Mouse (Mus musculus): ENCODE measurements around the gene Wnt5b. TPM values are rescaled to one million over a fixed set of nuclear protein-coding genes. Genes with fewer than 3 reads are reported as not detected.

Gene Wnt5b
- total and polyA plus RNA-seq, 2 experiments from 2014 or later: 3.6 to 4.7 TPM

DNA sequence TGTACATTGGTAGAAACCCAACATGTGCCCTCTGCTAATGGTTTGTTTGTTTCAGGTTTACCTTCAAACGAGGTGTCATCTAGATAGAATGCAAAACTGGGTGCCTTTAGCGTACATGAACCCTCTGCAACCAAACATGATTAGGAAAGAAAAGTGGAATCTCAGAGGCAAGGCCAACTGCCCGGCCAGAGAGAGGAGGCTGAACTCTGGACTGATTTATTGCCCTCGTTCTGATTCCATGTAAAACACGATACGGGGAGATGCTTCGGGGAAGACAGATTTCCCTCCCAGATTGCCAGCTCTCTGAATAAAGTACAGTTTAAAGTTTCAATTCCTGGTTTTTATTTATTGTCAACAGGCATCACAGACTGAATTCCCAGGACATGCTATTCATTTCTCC is 138.8 kb downstream of the Wnt5b start:
- Histone ChIP-seq H3K4me2 (ENCODE audit: low read depth, low read length) (no peak overlapping the region), H3K9me3 (ENCODE audit: low read length) (no peaks in the 10 kb centered on the region), H3K27me3 (ENCODE audit: insufficient read depth, low read length) (no peaks in the 10 kb centered on the region), H3K9ac (replicated peaks; ENCODE audit: low read length) (no peak overlapping the region), H3K27ac (no peak overlapping the region), H3K4me1 (ENCODE audit: insufficient read depth, low read length) (no peaks in the 10 kb centered on the region), H3K36me3 (ENCODE audit: insufficient read depth, low read length) (no peaks in the 10 kb centered on the region), H3K4me3 (ENCODE audit: low read length) (no peak overlapping the region)
- DNase-seq (ENCODE audit: low spot score) (no peak), ATAC-seq (no peak)
- 83% methylated on average over 7 of the region's 7 CpGs for whole genome bisulfite sequencing
- no peak for TF ChIP-seq CTCF (IDR thresholded peaks at IDR 0.05; ENCODE audit: low read depth)

DNA sequence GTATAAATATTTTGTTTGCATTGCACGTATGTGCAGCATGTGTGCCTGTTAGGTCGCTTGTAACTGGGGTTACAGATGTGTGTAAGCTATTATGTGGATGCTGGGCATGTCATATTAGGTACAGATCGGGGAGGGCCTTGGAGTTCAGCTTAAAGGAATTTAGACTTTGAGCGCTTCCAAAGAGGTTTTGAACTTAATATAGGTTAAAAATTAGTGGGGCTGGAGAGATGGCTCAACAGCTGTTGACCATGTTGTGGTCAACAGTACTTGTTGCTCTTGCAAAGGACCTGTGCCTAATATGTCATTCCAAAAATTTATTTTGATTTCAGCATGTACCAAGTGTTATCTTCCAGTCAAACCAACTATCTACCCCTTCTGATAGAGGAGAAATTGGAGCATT is 139.3 kb downstream of the Wnt5b start:
- DNase-seq (ENCODE audit: low spot score) (no peak), ATAC-seq (no peak)
- Histone ChIP-seq H3K27ac (no peak overlapping the region), H3K36me3 (ENCODE audit: insufficient read depth, low read length) (no peaks in the 10 kb centered on the region), H3K9me3 (ENCODE audit: low read length) (no peaks in the 10 kb centered on the region), H3K9ac (replicated peaks; ENCODE audit: low read length) (no peak overlapping the region), H3K27me3 (ENCODE audit: insufficient read depth, low read length) (no peaks in the 10 kb centered on the region), H3K4me3 (ENCODE audit: low read length) (no peak overlapping the region), H3K4me1 (ENCODE audit: insufficient read depth, low read length) (no peaks in the 10 kb centered on the region), H3K4me2 (ENCODE audit: low read depth, low read length) (no peak overlapping the region)
- no peak for TF ChIP-seq CTCF (IDR thresholded peaks at IDR 0.05; ENCODE audit: low read depth)
- WGBS: 92% methylated on average over 4 of the region's 4 CpGs

DNA sequence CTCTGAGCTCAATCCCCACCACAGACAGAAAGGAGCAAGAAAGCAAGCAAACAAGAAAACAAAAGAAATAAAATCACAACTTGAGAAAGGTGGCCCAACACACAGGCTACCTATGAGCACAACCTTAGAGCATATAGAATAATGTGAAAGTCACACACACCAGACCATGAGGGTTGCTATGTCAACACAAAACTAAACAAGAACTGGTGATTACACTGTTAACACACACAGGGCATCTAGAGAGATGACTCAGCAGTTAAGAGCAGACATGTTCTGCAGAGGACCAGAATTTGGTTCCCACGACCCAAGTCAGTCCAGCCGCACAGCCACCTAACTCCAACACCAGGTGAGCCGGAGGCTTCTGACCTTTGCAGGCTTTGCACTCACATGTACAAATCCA is 141.2 kb downstream of the Wnt5b start:
- DNase-seq (ENCODE audit: low spot score) (no peak), ATAC-seq (no peak)
- H3K4me3 ChIP-seq (ENCODE audit: low read length): no peak overlapping the region
- no peaks in the 10 kb centered on the region for H3K27me3 ChIP-seq (ENCODE audit: insufficient read depth, low read length)
- no peaks in the 10 kb centered on the region for H3K4me1 ChIP-seq (ENCODE audit: insufficient read depth, low read length)
- H3K9ac ChIP-seq (replicated peaks; ENCODE audit: low read length): no peak overlapping the region
- H3K27ac ChIP-seq: no peak overlapping the region
- no peaks in the 10 kb centered on the region for H3K9me3 ChIP-seq (ENCODE audit: low read length)
- H3K36me3 ChIP-seq (ENCODE audit: insufficient read depth, low read length): no peaks in the 10 kb centered on the region
- WGBS: 90% methylated on average over 3 of the region's 3 CpGs
- no peak for TF ChIP-seq CTCF (IDR thresholded peaks at IDR 0.05; ENCODE audit: low read depth)
- no peak overlapping the region for H3K4me2 ChIP-seq (ENCODE audit: low read depth, low read length)

DNA sequence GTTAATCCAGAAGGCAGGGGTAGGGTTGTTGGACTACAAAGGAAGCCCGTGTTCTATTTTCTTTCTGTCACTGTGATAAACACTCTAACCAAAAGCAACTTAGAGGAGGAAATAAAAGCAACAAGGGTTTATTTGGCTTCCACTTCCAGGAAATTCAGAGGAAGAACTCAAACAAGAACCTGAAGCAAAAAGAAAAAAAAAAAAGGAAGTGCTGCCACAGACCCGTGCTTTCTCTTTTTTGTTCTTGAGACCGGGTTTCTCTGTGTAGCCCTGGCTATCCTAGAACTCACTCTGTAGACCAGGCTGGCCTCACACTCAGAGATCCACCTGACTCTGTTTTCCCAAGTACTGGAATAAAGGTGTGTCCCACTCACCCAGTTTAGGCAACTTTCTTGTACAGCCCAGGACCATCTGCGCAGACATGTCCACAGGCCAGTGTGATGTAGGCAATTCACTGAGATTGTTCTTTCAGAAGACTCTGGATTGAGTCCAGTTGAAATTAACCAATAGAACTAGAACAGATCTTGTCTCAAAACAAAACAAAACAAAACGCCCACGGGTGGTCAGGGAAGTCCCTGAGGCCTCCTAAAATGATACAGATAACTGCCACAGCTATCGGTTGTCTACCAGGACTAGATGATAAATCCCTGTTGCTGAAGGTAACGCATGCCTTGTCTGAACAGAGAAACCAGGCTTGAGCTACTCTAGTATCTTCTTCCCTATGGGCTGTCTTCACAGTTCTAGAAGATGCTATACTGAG is 142.4 kb downstream of the Wnt5b start:
- no peaks in the 10 kb centered on the region for H3K36me3 ChIP-seq (ENCODE audit: insufficient read depth, low read length)
- no peak overlapping the region for H3K9ac ChIP-seq (replicated peaks; ENCODE audit: low read length)
- no peak overlapping the region for H3K4me3 ChIP-seq (ENCODE audit: low read length)
- no peak for ATAC-seq
- 90% methylated on average over 8 of the region's 8 CpGs for WGBS
- no peak for DNase-seq (ENCODE audit: low spot score)
- no peak overlapping the region for H3K27ac ChIP-seq
- H3K4me2 ChIP-seq (ENCODE audit: low read depth, low read length): no peak overlapping the region
- TF ChIP-seq CTCF (IDR thresholded peaks at IDR 0.05; ENCODE audit: low read depth): no peak
- H3K9me3 ChIP-seq (ENCODE audit: low read length): no peaks in the 10 kb centered on the region
- H3K4me1 ChIP-seq (ENCODE audit: insufficient read depth, low read length): no peaks in the 10 kb centered on the region
- no peaks in the 10 kb centered on the region for H3K27me3 ChIP-seq (ENCODE audit: insufficient read depth, low read length)

DNA sequence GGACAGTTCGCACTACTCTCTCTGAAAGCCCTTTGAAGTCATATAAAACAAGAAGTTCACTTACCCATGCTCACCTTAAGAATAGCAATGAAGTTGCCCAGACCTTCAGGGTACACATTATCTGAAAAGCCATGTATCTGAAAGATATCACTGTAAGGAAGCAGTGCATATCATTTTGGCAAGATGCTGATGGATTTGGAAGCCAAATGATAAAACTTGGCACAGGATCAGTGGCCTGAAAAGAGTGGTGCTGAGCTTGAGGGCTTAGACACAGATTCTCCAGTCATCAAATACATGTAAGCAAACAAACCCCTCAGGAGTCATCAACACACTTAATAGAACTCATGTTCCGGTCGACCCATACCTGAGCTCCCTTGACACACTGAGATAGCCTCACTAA is 143.5 kb downstream of the Wnt5b start:
- no peak for TF ChIP-seq CTCF (IDR thresholded peaks at IDR 0.05; ENCODE audit: low read depth)
- H3K9ac ChIP-seq (replicated peaks; ENCODE audit: low read length): no peak overlapping the region
- H3K27ac ChIP-seq: no peak overlapping the region
- no peaks in the 10 kb centered on the region for H3K36me3 ChIP-seq (ENCODE audit: insufficient read depth, low read length)
- H3K4me3 ChIP-seq (ENCODE audit: low read length): no peak overlapping the region
- 88% methylated on average over 3 of the region's 3 CpGs for WGBS
- ATAC-seq (no peak), DNase-seq (ENCODE audit: low spot score) (no peak)
- no peaks in the 10 kb centered on the region for H3K27me3 ChIP-seq (ENCODE audit: insufficient read depth, low read length)
- no peaks in the 10 kb centered on the region for H3K9me3 ChIP-seq (ENCODE audit: low read length)
- no peak overlapping the region for H3K4me2 ChIP-seq (ENCODE audit: low read depth, low read length)
- no peaks in the 10 kb centered on the region for H3K4me1 ChIP-seq (ENCODE audit: insufficient read depth, low read length)

DNA sequence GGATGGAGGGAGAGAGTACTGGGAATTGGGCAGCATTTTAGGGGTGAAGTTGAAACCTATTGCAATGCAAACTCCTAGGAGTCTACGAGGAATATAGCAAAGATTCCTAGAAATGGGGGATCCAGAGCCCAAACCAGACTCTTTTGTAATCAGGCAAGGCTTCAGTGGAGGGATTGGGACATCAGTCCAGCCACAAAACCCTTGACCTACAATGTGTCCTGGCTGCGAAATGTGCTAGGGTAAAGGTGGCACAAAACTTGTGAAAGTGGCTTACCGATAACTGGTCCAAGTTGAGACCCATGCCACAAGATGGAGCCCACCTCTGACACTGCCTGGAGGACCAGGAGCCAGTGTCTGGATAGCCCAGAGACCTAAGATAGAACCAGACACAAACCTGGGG is 144.8 kb downstream of the Wnt5b start:
- Histone ChIP-seq H3K36me3 (ENCODE audit: insufficient read depth, low read length) (no peaks in the 10 kb centered on the region), H3K27me3 (ENCODE audit: insufficient read depth, low read length) (no peaks in the 10 kb centered on the region), H3K27ac (no peak overlapping the region), H3K9ac (replicated peaks; ENCODE audit: low read length) (no peak overlapping the region), H3K4me1 (ENCODE audit: insufficient read depth, low read length) (no peaks in the 10 kb centered on the region), H3K9me3 (ENCODE audit: low read length) (no peaks in the 10 kb centered on the region), H3K4me2 (ENCODE audit: low read depth, low read length) (no peak overlapping the region), H3K4me3 (ENCODE audit: low read length) (no peak overlapping the region)
- ATAC-seq (no peak), DNase-seq (ENCODE audit: low spot score) (no peak)
- WGBS: 95% methylated on average over 3 of the region's 3 CpGs
- no peak for TF ChIP-seq CTCF (IDR thresholded peaks at IDR 0.05; ENCODE audit: low read depth)

DNA sequence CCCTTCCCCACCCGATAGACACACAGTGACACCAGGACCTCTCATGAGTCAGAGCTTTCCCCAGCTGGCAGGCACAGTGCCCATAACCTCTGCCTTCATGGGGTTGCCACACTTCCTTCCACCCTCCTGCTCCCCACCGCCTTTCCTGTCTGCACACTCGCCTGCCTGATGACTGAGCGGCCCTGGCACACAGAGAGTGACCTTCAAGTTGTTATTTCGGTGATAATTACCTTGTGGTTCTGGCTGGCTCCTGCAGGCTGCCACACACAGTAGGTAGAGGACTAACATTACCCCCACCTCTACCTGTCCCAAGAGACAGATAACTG is 147.9 kb downstream of the Wnt5b start:
- H3K4me2 ChIP-seq (ENCODE audit: low read depth, low read length): no peak overlapping the region
- no peaks in the 10 kb centered on the region for H3K27me3 ChIP-seq (ENCODE audit: insufficient read depth, low read length)
- H3K4me3 ChIP-seq (ENCODE audit: low read length): no peak overlapping the region
- TF ChIP-seq CTCF (IDR thresholded peaks at IDR 0.05; ENCODE audit: low read depth): no peak
- H3K4me1 ChIP-seq (ENCODE audit: insufficient read depth, low read length): no peaks in the 10 kb centered on the region
- DNase-seq (ENCODE audit: low spot score): no peak
- H3K9ac ChIP-seq (replicated peaks; ENCODE audit: low read length): no peak overlapping the region
- no peaks in the 10 kb centered on the region for H3K36me3 ChIP-seq (ENCODE audit: insufficient read depth, low read length)
- no peak overlapping the region for H3K27ac ChIP-seq
- 67% methylated on average over 5 of the region's 5 CpGs for WGBS
- no peaks in the 10 kb centered on the region for H3K9me3 ChIP-seq (ENCODE audit: low read length)
- no peak for ATAC-seq

Measured in hindbrain, postnatal 0 days (tissue).